Mouse (Mus musculus) midbrain, embryonic 14.5 days (tissue): ENCODE data around the gene Wfdc18. TPM values are rescaled to one million over a fixed set of nuclear protein-coding genes. Genes with fewer than 3 reads are reported as not detected.
A peak's percentile ranks its signal among the peaks of the same experiment; 100 is the strongest.

Source experiments
- ATAC-seq: fragments of 200-750 bp; cut with Nextera tagmentation; 2 replicates; pipeline ENCODE4 v1.8.0; 2017; ENCODE audit warnings: moderate number of reproducible peaks, moderate library complexity; ENCODE audit not compliant: low FRiP score, low TSS enrichment
- DNase-seq: peaks from one replicate; pipeline ENCODE4 v3.0.0-alpha.2; 2015
- H3K27ac ChIP-seq: fragments of 300-500 bp; sonication (generic); replicated peaks from 2 replicates; pipeline ENCODE4 v1.5.1; 2014; ENCODE audit warnings: mild to moderate bottlenecking, low read depth, low read length, moderate library complexity
- H3K27me3 ChIP-seq: fragments of 300-500 bp; sonication (generic); 2 replicates; pipeline ENCODE4 v1.6.1; 2014; ENCODE audit warnings: low read length, control low read depth, mixed read lengths; ENCODE audit not compliant: control insufficient read depth, insufficient read depth
- H3K36me3 ChIP-seq: fragments of 300-500 bp; sonication (generic); 2 replicates; pipeline ENCODE4 v1.6.1; 2014; ENCODE audit warnings: low read length, control low read depth; ENCODE audit not compliant: control insufficient read depth, insufficient read depth
- H3K4me1 ChIP-seq: fragments of 300-500 bp; sonication (generic); 2 replicates; pipeline ENCODE4 v1.6.1; 2014; ENCODE audit warnings: mild to moderate bottlenecking, antibody characterized with exemption, low read length, control low read depth; ENCODE audit not compliant: control insufficient read depth, insufficient read depth
- H3K4me2 ChIP-seq: fragments of 300-500 bp; sonication (generic); 2 replicates; pipeline ENCODE4 v1.6.1; 2014; ENCODE audit warnings: mild to moderate bottlenecking, low read length, moderate library complexity
- H3K4me3 ChIP-seq: fragments of 300-500 bp; sonication (generic); replicated peaks from 2 replicates; pipeline ENCODE4 v1.5.1; 2014; ENCODE audit warnings: low read depth, low read length
- H3K9ac ChIP-seq: fragments of 300-500 bp; sonication (generic); replicated peaks from 2 replicates; pipeline ENCODE4 v1.6.1; 2014; ENCODE audit warnings: mild to moderate bottlenecking, low read length, moderate library complexity
- H3K9me3 ChIP-seq: fragments of 300-500 bp; sonication (generic); 2 replicates; pipeline ENCODE4 v1.6.1; 2016; ENCODE audit warnings: low read length, control low read depth, mixed read lengths; ENCODE audit not compliant: control insufficient read depth
- whole genome bisulfite sequencing: fragments of 180-500 bp; shearing (Covaris S2); extraction: QIAGEN DNeasy Blood & Tissue Kit; methylation state at CpG from one replicate; pipeline ENCODE4 v1.1.7; 2014; 5-methylcytosine and 5-hydroxymethylcytosine counted together
- polyA plus RNA-seq: library from polyadenylated mRNA; unstranded; fragments of >200 nt; fragmentation: Nextera tagmentation; extraction: Ambion mirVana; gene quantifications from 2 replicates; pipeline ENCODE4 v1.2.1, GENCODE M21; 2014

The Wfdc18 gene
- polyA plus RNA-seq, 1 experiment from 2014 or later, result not detected

- DNase-seq (no peak), ATAC-seq (no peak)
- 63% methylated on average over 6 of the region's 6 CpGs for WGBS
- Histone ChIP-seq H3K27me3 (peaks cover 13% of the 10 kb centered on the region; the same call in 1 of the 2 replicates), H3K36me3 (no peaks in the 10 kb centered on the region), H3K27ac (no peak overlapping the region), H3K9ac (no peak overlapping the region), H3K4me2 (no peak overlapping the region), H3K9me3 (no peaks in the 10 kb centered on the region), H3K4me3 (no peak overlapping the region), H3K4me1 (no peaks in the 10 kb centered on the region)
Observed at GRCm38 (mm10) chr11:83747376-83748265, 38.8 kb downstream of the Wfdc18 start.

- peak within 1 kb of the TSS; percentile 93 for H3K27ac ChIP-seq
- under 1% methylated on average over 47 of the region's 47 CpGs for WGBS
Observed at GRCm38 (mm10) chr11:83753581-83754181, 44.9 kb downstream of the Wfdc18 start, which contains the start of gene Heatr6. Heatr6 (plus strand) TSS chr11:83753696.

DNA sequence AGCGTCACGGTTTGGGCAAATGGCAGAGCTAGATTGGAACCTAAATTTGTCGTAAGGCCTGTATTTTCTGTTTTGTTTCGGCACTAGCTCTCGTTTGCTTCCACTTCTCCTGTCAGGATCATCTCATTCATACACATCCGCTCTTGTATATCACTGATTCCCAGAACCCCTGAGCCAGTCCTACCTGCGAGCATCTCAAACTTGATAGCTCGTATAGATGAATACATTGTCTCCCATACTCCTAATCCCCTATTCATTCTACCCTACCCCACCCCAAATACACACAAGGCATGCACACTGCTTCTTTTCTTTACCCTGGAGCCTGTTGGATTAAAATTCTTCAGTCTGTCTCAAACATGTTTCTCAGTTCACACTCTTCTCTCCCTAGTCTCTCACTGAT lies 45.4 kb downstream of the Wfdc18 start:
- Histone ChIP-seq H3K36me3 (peaks cover 34% of the 10 kb centered on the region), H3K9me3 (no peaks in the 10 kb centered on the region), H3K9ac (peak overlapping the region; percentile 88), H3K4me2 (peak overlapping the region; percentile 73), H3K27ac (peak overlapping the region; percentile 93), H3K4me3 (peak overlapping the region; percentile 83), H3K4me1 (peaks cover 17% of the 10 kb centered on the region), H3K27me3 (peaks cover 13% of the 10 kb centered on the region; the same call in 1 of the 2 replicates)
- WGBS, result 3% methylated on average over 8 of the region's 8 CpGs
- DNase-seq, result no peak
- no peak for ATAC-seq

More at GRCm38 (mm10) chr11:83753581-83754181, 44.9 kb downstream of the Wfdc18 start, which contains the start of gene Heatr6:
- ATAC-seq (peak; percentile 91), DNase-seq (peak; percentile 96)
- H3K4me1 ChIP-seq, result peaks cover 17% of the 10 kb centered on the region
- peak within 1 kb of the TSS; percentile 83 for H3K4me3 ChIP-seq
- H3K4me2 ChIP-seq, result peak within 1 kb of the TSS; percentile 73
- H3K9ac ChIP-seq, result peak within 1 kb of the TSS; percentile 88
- peaks cover 13% of the 10 kb centered on the region; the same call in 1 of the 2 replicates for H3K27me3 ChIP-seq
- peaks cover 29% of the 10 kb centered on the region for H3K36me3 ChIP-seq
- H3K9me3 ChIP-seq, result no peaks in the 10 kb centered on the region

Other genes starting within 250 kb of the Wfdc18 start
- 1.6 and 2.7 TPM in 2 replicates for gene Mmp28, start 245.9 kb upstream of the Wfdc18 start, polyA plus RNA-seq
- gene Taf15, start 235.9 kb upstream of the Wfdc18 start, polyA plus RNA-seq, result 13.7 and 17.0 TPM in 2 replicates
- gene Heatr9, start 186.8 kb upstream of the Wfdc18 start, polyA plus RNA-seq, result not detected in 2 replicates
- 1.6 TPM in 1 of 2 replicates, not detected in the other for gene Ccl5, start 178.5 kb upstream of the Wfdc18 start, polyA plus RNA-seq
- 0.27 and 6.9 TPM in 2 replicates for gene Ccl9, start 130.4 kb upstream of the Wfdc18 start, polyA plus RNA-seq
- gene Ccl6, start 115.9 kb upstream of the Wfdc18 start, polyA plus RNA-seq, result 1.1 and 2.8 TPM in 2 replicates
- not detected in 2 replicates for gene Rpl9-ps1, start 63.4 kb upstream of the Wfdc18 start, polyA plus RNA-seq
- gene Ccl3, start 59.7 kb upstream of the Wfdc18 start, polyA plus RNA-seq, result 1.00 and 2.4 TPM in 2 replicates
- gene Ccl4, start 46.4 kb upstream of the Wfdc18 start, polyA plus RNA-seq, result 3.5 TPM in 1 of 2 replicates, not detected in the other
- 1.5 TPM in 1 of 2 replicates, not detected in the other for gene Wfdc17, start 5.0 kb upstream of the Wfdc18 start, polyA plus RNA-seq
- gene Wfdc21, start 37.9 kb downstream of the Wfdc18 start, polyA plus RNA-seq, result not detected in 2 replicates
- 36.6 and 37.2 TPM in 2 replicates for gene Heatr6, start 44.7 kb downstream of the Wfdc18 start, polyA plus RNA-seq
- 0.12 TPM in 2 replicates for gene Hnf1b, start 141.0 kb downstream of the Wfdc18 start, polyA plus RNA-seq
- gene Ddx52, start 233.0 kb downstream of the Wfdc18 start, polyA plus RNA-seq, result 22.5 and 28.8 TPM in 2 replicates